Mouse (Mus musculus) E14TG2a.4 (cell line): ENCODE results near the gene Cxcr5.

Experiments used
- H3K27me3 ChIP-seq: 2 replicates; pipeline ENCODE4 v1.6.1; 2014; ENCODE audit warnings: low read length, control low read depth; ENCODE audit not compliant: insufficient read depth
- H3K36me3 ChIP-seq: 2 replicates; pipeline ENCODE4 v1.6.1; 2014; ENCODE audit warnings: low read length, control low read depth; ENCODE audit not compliant: insufficient read depth
- H3K4me1 ChIP-seq: replicated peaks from 2 replicates; pipeline ENCODE4 v1.6.1; 2014; ENCODE audit warnings: low read depth, low read length, control low read depth
- H3K4me3 ChIP-seq: replicated peaks from 2 replicates; pipeline ENCODE4 v1.5.1; 2014; ENCODE audit warnings: mild to moderate bottlenecking, low read length
- H3K9me3 ChIP-seq: 2 replicates; pipeline ENCODE4 v1.6.1; 2014; ENCODE audit warnings: low read length, control low read depth
- CTCF ChIP-seq: conservative IDR thresholded peaks from 2 replicates; pipeline ENCODE4 v1.5.1; 2014; ENCODE audit warnings: low read length
- NANOG ChIP-seq: IDR thresholded peaks from 2 replicates; pipeline ENCODE4 v1.6.1; 2014; ENCODE audit warnings: borderline replicate concordance, low read length, mixed read lengths
- POU5F1 ChIP-seq: IDR thresholded peaks from 2 replicates; pipeline ENCODE4 v1.6.1; 2014; ENCODE audit warnings: low read length, borderline replicate concordance

Gene Cxcr5

GRCm38 (mm10) chr9:44485105-44485515 lies 76.6 kb downstream of the Cxcr5 start:
- TF ChIP-seq NANOG: no peak
- no peak for TF ChIP-seq POU5F1
- TF ChIP-seq CTCF: no peak

GRCm38 (mm10) chr9:44484311-44485104 lies 77.2 kb downstream of the Cxcr5 start:
- H3K4me3 ChIP-seq: peak overlapping the region; percentile 90
- H3K27me3 ChIP-seq: peaks cover 33% of the 10 kb centered on the region
- H3K9me3 ChIP-seq: no peaks in the 10 kb centered on the region
- H3K36me3 ChIP-seq: no peaks in the 10 kb centered on the region
- H3K4me1 ChIP-seq: peaks cover 75% of the 10 kb centered on the region
- TF ChIP-seq POU5F1 (no peak), NANOG (no peak), CTCF (no peak)

More at GRCm38 (mm10) chr9:44485105-44485515, 76.6 kb downstream of the Cxcr5 start:
- no peaks in the 10 kb centered on the region for H3K9me3 ChIP-seq
- H3K36me3 ChIP-seq: no peaks in the 10 kb centered on the region
- peaks cover 33% of the 10 kb centered on the region for H3K27me3 ChIP-seq
- H3K4me1 ChIP-seq: peaks cover 78% of the 10 kb centered on the region
- no peak overlapping the region for H3K4me3 ChIP-seq

GRCm38 (mm10) chr9:44483510-44484044 lies 78.1 kb downstream of the Cxcr5 start:
- no peaks in the 10 kb centered on the region for H3K9me3 ChIP-seq
- peaks cover 33% of the 10 kb centered on the region for H3K27me3 ChIP-seq
- TF ChIP-seq POU5F1: no peak
- no peak for TF ChIP-seq CTCF
- TF ChIP-seq NANOG: no peak
- H3K36me3 ChIP-seq: no peaks in the 10 kb centered on the region
- peak overlapping the region; percentile 90 for H3K4me3 ChIP-seq
- H3K4me1 ChIP-seq: peaks cover 66% of the 10 kb centered on the region

- H3K9me3 ChIP-seq: no peaks in the 10 kb centered on the region
- H3K4me3 ChIP-seq: peak overlapping the region; percentile 90
- no peaks in the 10 kb centered on the region for H3K36me3 ChIP-seq
- peaks cover 65% of the 10 kb centered on the region for H3K4me1 ChIP-seq
- TF ChIP-seq NANOG: no peak
- no peak for TF ChIP-seq POU5F1
- TF ChIP-seq CTCF: no peak
- H3K27me3 ChIP-seq: peaks cover 35% of the 10 kb centered on the region
Observed at GRCm38 (mm10) chr9:44483041-44483509, 78.6 kb downstream of the Cxcr5 start.

- Histone ChIP-seq H3K4me1 (peaks cover 65% of the 10 kb centered on the region), H3K9me3 (no peaks in the 10 kb centered on the region), H3K4me3 (peak within 1 kb of the TSS; percentile 90), H3K36me3 (no peaks in the 10 kb centered on the region), H3K27me3 (peaks cover 37% of the 10 kb centered on the region)
- TF ChIP-seq POU5F1 (no peak), CTCF (peak; percentile 39)
Observed at GRCm38 (mm10) chr9:44482552-44482951, 79.1 kb downstream of the Cxcr5 start, which contains the start of gene Bcl9l. Gene Bcl9l, plus strand, starts transcription at chr9:44482825.

GRCm38 (mm10) chr9:44482112-44482511 lies 79.6 kb downstream of the Cxcr5 start:
- TF ChIP-seq POU5F1: no peak
- no peak for TF ChIP-seq CTCF
- no peaks in the 10 kb centered on the region for H3K36me3 ChIP-seq
- H3K27me3 ChIP-seq: peaks cover 42% of the 10 kb centered on the region
- peak overlapping the region; percentile 90 for H3K4me3 ChIP-seq
- H3K4me1 ChIP-seq: peaks cover 65% of the 10 kb centered on the region
- H3K9me3 ChIP-seq: no peaks in the 10 kb centered on the region

- H3K4me3 ChIP-seq: peak overlapping the region; percentile 87
- TF ChIP-seq NANOG (no peak), CTCF (peak; percentile 64), POU5F1 (no peak)
- peaks cover 42% of the 10 kb centered on the region for H3K4me1 ChIP-seq
- H3K9me3 ChIP-seq: no peaks in the 10 kb centered on the region
- H3K36me3 ChIP-seq: no peaks in the 10 kb centered on the region
- peaks cover 27% of the 10 kb centered on the region for H3K27me3 ChIP-seq
Observed at GRCm38 (mm10) chr9:44479628-44480428, 81.8 kb downstream of the Cxcr5 start.

- Histone ChIP-seq H3K36me3 (no peaks in the 10 kb centered on the region), H3K27me3 (peaks cover 26% of the 10 kb centered on the region), H3K9me3 (no peaks in the 10 kb centered on the region), H3K4me1 (peaks cover 35% of the 10 kb centered on the region), H3K4me3 (peak overlapping the region; percentile 87)
- TF ChIP-seq CTCF: no peak
- no peak for TF ChIP-seq POU5F1
- TF ChIP-seq NANOG: no peak
Observed at GRCm38 (mm10) chr9:44478959-44479605, 82.6 kb downstream of the Cxcr5 start.
